Mouse (Mus musculus) liver, postnatal 0 days (tissue): ENCODE measurements around the gene Dlx1.

Experiments
- CTCF ChIP-seq: sonication (generic); IDR thresholded peaks from 2 replicates; pipeline ENCODE4 v1.5.1; 2016; ENCODE audit warnings: antibody characterized with exemption, low read depth
- EP300 ChIP-seq: IDR thresholded peaks from 2 replicates; pipeline ENCODE4 v1.6.1; 2016; ENCODE audit warnings: antibody characterized with exemption, low read depth, mild to moderate bottlenecking

DNA sequence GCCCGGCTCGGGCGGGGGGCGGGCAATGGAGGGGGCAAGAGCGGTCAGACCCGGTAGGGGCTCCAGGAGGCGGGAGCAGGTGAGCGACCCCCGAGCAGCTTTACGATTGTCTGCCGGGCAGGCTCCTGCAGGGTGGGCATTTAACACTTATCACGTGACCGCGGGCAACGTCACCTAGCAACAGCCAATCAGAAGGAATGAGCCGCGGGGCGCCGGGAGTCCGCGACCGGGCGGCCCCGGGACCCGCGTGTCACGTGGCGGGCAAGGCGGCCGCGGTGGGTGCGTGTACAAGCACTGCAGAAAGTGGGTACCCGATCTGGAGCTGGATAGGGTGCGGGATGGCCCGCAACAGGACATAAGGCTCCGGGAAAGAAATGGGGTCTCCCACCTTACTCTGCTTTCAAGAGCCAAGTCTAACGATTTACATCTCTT is 18.7 kb downstream of the Dlx1 start, which contains the start of gene Dlx2:
- TF ChIP-seq CTCF: no peak
- TF ChIP-seq EP300: no peak
